Mouse (Mus musculus) limb, embryonic 13.5 days (tissue): ENCODE data around the gene Bcl9. TPM values are rescaled to one million over a fixed set of nuclear protein-coding genes. Genes with fewer than 3 reads are reported as not detected.

ENCODE experiments used
- ATAC-seq: fragments of 200-750 bp; cut with Nextera tagmentation; 2 replicates; pipeline ENCODE4 v1.8.0; 2017; ENCODE audit warnings: low read depth, moderate number of reproducible peaks, moderate TSS enrichment; ENCODE audit not compliant: low FRiP score
- H3K27ac ChIP-seq: fragments of 300-500 bp; sonication (generic); 2 replicates; pipeline ENCODE4 v1.5.1; 2015; ENCODE audit warnings: inconsistent platforms, mild to moderate bottlenecking, moderate library complexity
- H3K27me3 ChIP-seq: fragments of 300-500 bp; sonication (generic); 2 replicates; pipeline ENCODE4 v1.6.1; 2015; ENCODE audit warnings: mild to moderate bottlenecking, inconsistent platforms
- H3K36me3 ChIP-seq: fragments of 300-500 bp; sonication (generic); 2 replicates; pipeline ENCODE4 v1.6.1; 2015; ENCODE audit warnings: inconsistent platforms, mild to moderate bottlenecking, moderate library complexity
- H3K4me1 ChIP-seq: fragments of 300-500 bp; sonication (generic); 2 replicates; pipeline ENCODE4 v1.6.1; 2015; ENCODE audit warnings: inconsistent platforms
- H3K4me2 ChIP-seq: fragments of 300-500 bp; sonication (generic); replicated peaks from 2 replicates; pipeline ENCODE4 v1.6.1; 2015; ENCODE audit warnings: inconsistent platforms, mild to moderate bottlenecking, moderate library complexity
- H3K4me3 ChIP-seq: fragments of 300-500 bp; sonication (generic); 2 replicates; pipeline ENCODE4 v1.5.1; 2015; ENCODE audit warnings: moderate library complexity, mild to moderate bottlenecking, inconsistent platforms
- H3K9ac ChIP-seq: fragments of 300-500 bp; sonication (generic); 2 replicates; pipeline ENCODE4 v1.6.1; 2015; ENCODE audit warnings: mild to moderate bottlenecking, inconsistent platforms
- H3K9me3 ChIP-seq: fragments of 300-500 bp; sonication (generic); 2 replicates; pipeline ENCODE4 v1.6.1; 2016; ENCODE audit warnings: inconsistent platforms
- WGBS: fragments of 180-500 bp; shearing (Covaris S2); methylation state at CpG from one replicate; pipeline ENCODE4 v1.1.7; 2015; 5-methylcytosine and 5-hydroxymethylcytosine counted together
- polyA plus RNA-seq: library from polyadenylated mRNA; unstranded; fragments of >200 nt; fragmentation: Nextera tagmentation; extraction: Ambion mirVana; gene quantifications from 2 replicates; pipeline ENCODE4 v1.2.1, GENCODE M21; 2015

Bcl9 gene
- polyA plus RNA-seq, result 97.4 and 102 TPM in 2 replicates

DNA sequence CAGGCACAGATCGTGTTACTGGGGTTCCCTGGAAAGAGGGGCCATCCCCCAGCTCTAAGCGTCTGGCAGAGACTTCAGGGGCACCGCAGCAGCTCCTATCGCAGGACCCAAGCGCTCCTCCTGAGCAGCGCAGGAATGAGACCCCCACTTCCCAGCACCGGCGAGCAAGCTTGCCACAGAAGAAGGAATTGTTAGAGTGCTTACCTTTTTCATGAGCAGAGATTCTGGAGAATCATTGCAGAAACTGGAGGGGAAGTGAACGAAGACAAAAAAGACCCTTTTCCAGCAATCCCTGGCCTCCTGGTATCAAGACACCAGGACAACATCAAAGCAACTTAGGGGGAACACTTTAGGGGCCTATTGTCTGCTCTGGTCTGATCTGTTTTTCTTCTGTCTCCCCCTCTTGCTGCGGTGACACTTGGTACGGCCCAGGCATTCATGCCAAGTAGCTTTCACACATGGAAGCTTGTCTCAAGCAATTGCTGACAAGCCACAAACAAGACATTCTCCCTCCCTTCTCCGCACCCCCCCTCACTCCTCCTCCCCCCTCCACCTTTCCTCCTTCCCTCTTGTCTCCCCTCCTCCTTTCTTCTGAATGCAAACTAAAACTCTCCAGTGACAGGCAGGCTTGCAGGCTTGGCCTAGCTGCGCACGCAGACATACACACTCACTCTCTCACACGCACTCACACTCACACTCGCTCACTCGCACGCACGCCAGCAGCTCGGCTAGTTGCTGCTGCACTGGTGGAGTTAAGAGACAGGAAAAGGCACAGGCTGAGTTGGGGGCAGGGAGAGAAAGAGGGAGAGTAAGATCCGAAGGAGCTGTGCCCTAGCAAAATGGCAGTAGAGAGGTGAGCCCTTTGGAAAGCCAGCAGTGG is at the start of gene Bcl9:
Bcl9 (minus strand) TSS at position 365 of the 880 bp plus-strand sequence.
- Histone ChIP-seq H3K27ac (peak within 1 kb of the TSS; percentile 99), H3K36me3 (no peaks in the 10 kb centered on the region), H3K4me2 (peak within 1 kb of the TSS; percentile 79), H3K4me3 (peak within 1 kb of the TSS; percentile 69), H3K9ac (peak within 1 kb of the TSS; percentile 88), H3K4me1 (peaks cover 22% of the 10 kb centered on the region), H3K27me3 (no peaks in the 10 kb centered on the region), H3K9me3 (0 out of 2 replicates have a peak, but pooled peaks cover 3% of the 10 kb centered on the region)
- ATAC-seq, result peak; percentile 85
- under 1% methylated on average over 21 of the region's 21 CpGs for WGBS

DNA sequence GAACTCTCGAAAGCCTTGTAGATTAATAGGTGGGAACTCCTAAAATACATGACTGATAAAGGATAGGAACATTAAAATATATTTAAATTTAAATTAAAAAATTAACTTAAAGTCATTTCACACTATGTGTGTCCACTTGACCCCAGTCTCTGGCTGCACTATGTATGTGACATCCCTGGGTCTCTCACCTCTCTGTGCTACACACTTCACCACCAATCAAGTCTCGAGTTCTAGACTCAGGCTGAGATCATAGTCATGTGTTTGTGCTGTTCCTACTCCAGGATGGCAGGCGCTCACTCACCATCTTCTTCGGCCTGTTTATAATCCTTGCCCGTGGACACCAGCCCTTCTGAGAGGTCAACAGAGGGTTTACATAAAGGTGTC is 41.5 kb upstream of the Bcl9 start:
- H3K4me2 ChIP-seq, result no peak overlapping the region
- no peak overlapping the region for H3K4me3 ChIP-seq
- no peak overlapping the region for H3K9ac ChIP-seq
- H3K27ac ChIP-seq, result no peak overlapping the region
- WGBS, result 75% methylated on average over 5 of the region's 5 CpGs
- ATAC-seq, result no peak
- no peaks in the 10 kb centered on the region for H3K9me3 ChIP-seq
- no peaks in the 10 kb centered on the region for H3K27me3 ChIP-seq
- no peaks in the 10 kb centered on the region for H3K36me3 ChIP-seq
- peaks cover 39% of the 10 kb centered on the region for H3K4me1 ChIP-seq

DNA sequence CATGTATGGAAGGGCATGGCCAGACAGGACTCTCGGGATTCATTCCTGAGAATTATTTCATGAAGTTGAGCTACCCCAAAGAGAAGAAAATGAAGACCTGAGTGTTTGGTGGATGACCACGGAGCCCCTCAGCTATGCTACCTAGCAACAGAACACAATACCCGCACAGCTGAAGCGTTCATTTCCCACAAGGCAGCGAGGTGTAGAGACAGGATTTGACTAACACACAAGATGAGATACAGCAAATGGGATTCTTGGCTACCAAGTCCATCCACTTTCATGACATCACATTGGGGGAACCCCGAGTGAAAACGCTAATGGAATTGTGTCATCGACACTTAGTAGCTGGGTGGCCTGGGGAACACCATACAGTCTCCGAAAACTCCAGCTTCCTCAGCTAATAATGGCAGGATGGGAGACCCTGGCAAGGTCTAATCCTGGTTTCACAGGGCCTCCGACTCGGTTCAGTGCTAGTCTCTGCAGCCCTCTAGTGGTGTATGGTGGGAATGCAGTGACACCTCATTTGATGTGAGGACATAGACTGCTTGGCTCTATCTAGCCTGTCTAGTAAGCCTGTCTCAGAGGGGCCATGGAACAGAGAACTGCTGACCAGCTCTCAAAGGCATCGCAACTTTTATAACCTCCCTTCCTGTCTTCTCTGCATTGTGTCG is 40.9 kb upstream of the Bcl9 start:
- Histone ChIP-seq H3K9me3 (no peaks in the 10 kb centered on the region), H3K27me3 (no peaks in the 10 kb centered on the region), H3K4me2 (no peak overlapping the region), H3K36me3 (no peaks in the 10 kb centered on the region), H3K4me3 (no peak overlapping the region), H3K9ac (no peak overlapping the region), H3K27ac (no peak overlapping the region), H3K4me1 (peaks cover 42% of the 10 kb centered on the region)
- WGBS, result 35% methylated on average over 13 of the region's 13 CpGs
- ATAC-seq, result peak; percentile 49

DNA sequence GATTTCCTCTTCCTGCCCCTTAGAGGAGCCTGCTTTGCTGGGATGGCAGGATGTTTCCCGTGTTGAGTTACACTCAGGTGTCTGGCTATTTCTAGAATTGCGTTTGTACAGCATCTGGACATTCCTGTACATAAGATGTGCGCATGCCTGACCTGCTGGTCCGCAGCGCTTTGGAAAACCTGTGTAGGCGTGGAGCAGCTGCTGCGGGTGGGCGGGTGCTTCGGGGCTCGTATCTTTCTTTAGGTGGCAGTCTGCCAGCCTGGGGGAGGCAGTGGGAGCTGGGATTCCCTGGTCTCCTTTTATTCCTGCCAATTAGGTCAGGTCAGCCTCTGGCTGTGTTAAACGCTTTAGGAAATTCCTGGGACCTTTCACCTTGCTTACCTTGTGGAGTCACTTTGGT is 39.6 kb upstream of the Bcl9 start:
- Histone ChIP-seq H3K4me1 (peaks cover 42% of the 10 kb centered on the region), H3K27me3 (no peaks in the 10 kb centered on the region), H3K4me3 (no peak overlapping the region), H3K4me2 (peak overlapping the region; percentile 52), H3K9ac (0 out of 2 replicates have a peak overlapping the region, but pooled peaks have one; percentile 13), H3K36me3 (no peaks in the 10 kb centered on the region), H3K9me3 (no peaks in the 10 kb centered on the region), H3K27ac (0 out of 2 replicates have a peak overlapping the region, but pooled peaks have one; percentile 15)
- peak; percentile 42; the same call in 1 of the 2 replicates for ATAC-seq
- WGBS, result 12% methylated on average over 11 of the region's 11 CpGs

DNA sequence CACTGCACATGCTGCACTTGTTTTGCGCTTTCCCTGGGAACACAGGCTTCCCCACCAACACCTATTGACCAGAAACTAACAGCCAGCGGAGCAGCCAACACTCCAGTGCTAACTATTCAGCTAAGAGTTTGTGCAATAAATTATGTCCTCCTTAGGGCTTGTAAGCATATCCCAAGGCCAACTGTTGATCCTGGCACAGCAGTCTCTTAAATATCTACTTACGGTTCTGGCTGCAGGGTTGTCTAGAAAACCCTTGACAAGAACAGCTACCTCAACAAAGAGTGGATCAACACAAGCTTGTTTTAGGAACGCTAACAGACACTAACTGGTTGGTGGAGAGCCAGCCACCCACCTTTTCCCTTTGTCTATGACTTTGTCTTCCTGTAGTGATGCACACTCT is 38.6 kb upstream of the Bcl9 start:
- 35% methylated on average over 4 of the region's 4 CpGs for WGBS

DNA sequence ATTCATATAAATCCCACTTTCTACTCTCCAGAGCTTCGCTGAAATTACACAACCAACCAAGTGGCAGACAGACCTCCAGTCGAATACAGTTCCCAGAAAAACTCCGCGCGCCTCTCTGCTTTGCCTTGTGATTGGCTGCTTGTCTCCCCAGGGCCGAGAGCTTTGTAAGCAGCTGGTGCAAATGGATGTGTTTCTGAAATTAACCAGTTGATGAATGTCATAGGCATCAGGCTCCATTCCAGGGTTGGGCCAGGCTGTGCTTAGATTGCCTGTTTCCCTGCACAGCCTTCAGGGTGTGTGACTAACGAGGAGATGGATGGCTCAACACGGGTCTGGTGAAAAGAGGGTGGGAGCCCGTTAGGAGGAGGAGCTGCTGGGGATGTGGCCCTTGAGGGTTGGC is 36.9 kb upstream of the Bcl9 start:
- 0 out of 2 replicates have a peak, but pooled peaks have one; percentile 13 for ATAC-seq
- Histone ChIP-seq H3K27me3 (no peaks in the 10 kb centered on the region), H3K4me1 (peaks cover 42% of the 10 kb centered on the region), H3K4me2 (no peak overlapping the region; the same call in 1 of the 2 replicates), H3K9ac (no peak overlapping the region), H3K27ac (no peak overlapping the region), H3K9me3 (no peaks in the 10 kb centered on the region), H3K4me3 (no peak overlapping the region), H3K36me3 (no peaks in the 10 kb centered on the region)
- WGBS, result 23% methylated on average over 9 of the region's 9 CpGs

More for the DNA sequence above, 38.6 kb upstream of the Bcl9 start:
- Histone ChIP-seq H3K36me3 (no peaks in the 10 kb centered on the region), H3K4me3 (no peak overlapping the region), H3K4me1 (peaks cover 42% of the 10 kb centered on the region), H3K27ac (peak overlapping the region; percentile 48; the same call in 1 of the 2 replicates), H3K9me3 (no peaks in the 10 kb centered on the region), H3K4me2 (no peak overlapping the region), H3K27me3 (no peaks in the 10 kb centered on the region), H3K9ac (no peak overlapping the region)
- ATAC-seq, result no peak

DNA sequence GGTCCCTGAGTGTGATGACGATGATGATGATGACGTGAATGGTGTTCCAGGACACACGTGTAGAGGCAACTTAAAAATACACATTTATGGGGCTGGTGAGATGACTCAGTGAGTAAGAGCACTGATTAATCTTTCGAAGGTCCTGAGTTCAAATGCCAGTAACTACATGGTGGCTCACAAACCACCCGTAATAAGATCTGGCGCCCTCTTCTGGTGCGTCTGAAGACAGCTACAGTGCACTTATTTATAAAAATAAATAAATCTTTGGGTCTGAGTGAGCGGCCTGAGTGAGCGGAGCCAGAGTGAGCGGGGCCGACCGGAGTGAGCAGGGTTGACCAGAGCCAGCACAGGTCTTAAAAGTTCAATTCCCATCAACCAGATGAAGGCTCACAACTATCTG is 34.5 kb upstream of the Bcl9 start:
- H3K36me3 ChIP-seq, result no peaks in the 10 kb centered on the region
- ATAC-seq, result no peak
- no peak overlapping the region for H3K4me2 ChIP-seq
- peaks cover 28% of the 10 kb centered on the region for H3K4me1 ChIP-seq
- no peaks in the 10 kb centered on the region for H3K27me3 ChIP-seq
- 90% methylated on average over 12 of the region's 12 CpGs for WGBS
- no peak overlapping the region for H3K27ac ChIP-seq
- no peak overlapping the region for H3K4me3 ChIP-seq
- peaks cover 5% of the 10 kb centered on the region; the same call in 1 of the 2 replicates for H3K9me3 ChIP-seq
- H3K9ac ChIP-seq, result no peak overlapping the region

DNA sequence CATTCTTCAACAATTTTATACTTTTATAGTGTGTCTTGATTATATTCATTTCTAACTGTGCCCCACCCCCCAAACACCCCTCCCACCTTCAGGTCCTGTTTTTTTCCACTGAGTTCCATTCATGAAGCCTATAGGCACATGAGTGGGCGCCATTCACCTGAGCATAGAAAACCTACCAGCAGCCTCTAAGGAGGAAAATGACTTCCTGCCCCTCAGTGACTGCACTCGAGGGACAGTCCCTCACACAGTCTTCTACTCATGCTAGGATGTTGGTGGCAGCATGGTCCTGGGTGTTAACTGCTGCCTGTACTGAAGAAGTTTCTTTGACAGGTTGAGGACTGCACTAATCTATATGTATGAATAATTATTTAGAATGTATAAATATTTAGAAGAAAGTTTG is 30.1 kb upstream of the Bcl9 start:
- ATAC-seq, result no peak

DNA sequence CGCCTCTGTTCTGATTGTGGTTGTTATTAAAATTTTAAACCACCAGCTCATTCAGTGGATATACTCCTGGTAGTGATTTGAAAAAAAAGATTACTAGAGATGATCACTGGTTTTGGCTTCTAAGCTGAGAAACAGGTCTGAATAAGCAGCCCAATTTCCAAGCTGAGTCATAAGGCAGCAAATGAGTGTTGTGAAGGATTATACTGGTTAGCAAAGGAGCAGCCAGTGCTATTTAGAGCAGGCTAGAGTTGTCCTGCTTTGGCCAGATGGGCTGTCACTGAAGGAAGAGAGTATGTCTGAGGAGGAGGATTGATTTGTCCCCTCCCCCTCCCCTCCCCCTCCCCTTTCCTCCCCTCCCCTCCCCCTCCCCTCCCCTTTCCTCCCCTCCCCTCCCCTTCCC is 29.6 kb upstream of the Bcl9 start:
- H3K27ac ChIP-seq, result no peak overlapping the region
- ATAC-seq, result no peak
- peaks cover 5% of the 10 kb centered on the region; the same call in 1 of the 2 replicates for H3K9me3 ChIP-seq
- no peaks in the 10 kb centered on the region for H3K4me1 ChIP-seq
- no peaks in the 10 kb centered on the region for H3K36me3 ChIP-seq
- no peak overlapping the region for H3K4me2 ChIP-seq
- 0 out of 2 replicates have a peak, but pooled peaks cover 3% of the 10 kb centered on the region for H3K27me3 ChIP-seq
- 88% methylated on average over 1 of the region's 1 CpGs for WGBS
- no peak overlapping the region for H3K9ac ChIP-seq
- no peak overlapping the region for H3K4me3 ChIP-seq

More for the DNA sequence above, 30.1 kb upstream of the Bcl9 start:
- no peak overlapping the region for H3K4me3 ChIP-seq
- H3K27ac ChIP-seq, result no peak overlapping the region
- H3K4me1 ChIP-seq, result no peaks in the 10 kb centered on the region
- 87% methylated on average over 2 of the region's 2 CpGs for WGBS
- H3K27me3 ChIP-seq, result 0 out of 2 replicates have a peak, but pooled peaks cover 3% of the 10 kb centered on the region
- H3K4me2 ChIP-seq, result no peak overlapping the region
- H3K9ac ChIP-seq, result no peak overlapping the region
- H3K36me3 ChIP-seq, result no peaks in the 10 kb centered on the region
- H3K9me3 ChIP-seq, result peaks cover 5% of the 10 kb centered on the region; the same call in 1 of the 2 replicates

DNA sequence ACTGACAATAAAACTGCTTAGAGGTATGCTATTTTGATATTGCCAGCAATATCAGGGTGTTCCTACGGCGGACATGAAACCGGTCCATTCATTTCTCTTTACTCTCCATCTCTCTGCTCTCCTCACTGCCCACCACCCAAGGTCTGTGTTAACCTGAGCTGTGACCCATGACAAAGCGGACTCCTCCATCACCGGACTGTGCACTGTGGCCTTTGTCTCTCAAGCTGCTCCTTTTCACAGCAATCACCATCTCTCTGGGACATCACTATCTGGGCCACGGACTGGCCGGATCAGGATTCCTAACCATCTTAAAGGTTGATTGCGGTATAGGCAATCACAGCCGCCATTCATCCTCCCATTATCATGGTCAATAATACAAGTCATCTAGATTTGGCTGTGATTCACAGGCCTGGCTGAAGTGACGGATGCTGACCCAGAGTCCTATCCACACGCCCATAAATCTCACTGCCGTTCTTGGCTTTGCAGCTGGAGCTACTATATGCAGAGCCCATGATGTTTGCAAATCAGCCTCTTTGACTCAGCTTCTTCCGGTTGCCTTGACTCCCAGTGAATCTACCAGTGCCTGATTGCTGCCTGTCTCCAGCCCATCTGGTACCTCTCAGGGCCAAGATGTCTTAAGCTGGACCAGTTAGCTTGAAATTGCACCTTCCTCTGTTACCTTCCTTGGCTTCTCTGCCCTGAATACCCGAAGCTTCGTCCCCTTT is 28.1 kb upstream of the Bcl9 start:
- Histone ChIP-seq H3K36me3 (no peaks in the 10 kb centered on the region), H3K4me2 (no peak overlapping the region), H3K4me3 (no peak overlapping the region), H3K4me1 (no peaks in the 10 kb centered on the region), H3K27ac (no peak overlapping the region), H3K9me3 (peaks cover 5% of the 10 kb centered on the region; the same call in 1 of the 2 replicates), H3K27me3 (0 out of 2 replicates have a peak, but pooled peaks cover 3% of the 10 kb centered on the region), H3K9ac (no peak overlapping the region)
- ATAC-seq, result no peak
- WGBS, result 80% methylated on average over 15 of the region's 15 CpGs

DNA sequence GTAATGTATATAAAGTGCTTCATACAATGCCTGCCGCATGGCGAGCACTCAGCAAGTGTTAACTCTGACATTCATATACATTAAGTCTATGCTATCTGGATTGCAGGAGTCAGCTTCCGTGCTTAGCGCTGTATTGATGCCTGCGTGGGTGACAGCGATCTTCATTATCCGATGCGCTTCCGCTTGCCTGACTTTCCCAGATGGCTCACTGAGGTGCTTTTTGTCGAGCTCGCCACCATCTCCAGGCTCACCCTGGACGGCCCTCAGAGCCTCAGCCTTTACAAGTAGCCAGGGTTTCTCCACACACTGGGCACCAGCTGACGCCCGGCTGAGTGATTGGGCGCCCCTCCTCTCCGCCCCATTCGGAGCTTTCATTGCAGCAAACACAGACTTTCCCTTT is 26.3 kb upstream of the Bcl9 start:
- H3K9ac ChIP-seq, result no peak overlapping the region
- ATAC-seq, result no peak
- H3K36me3 ChIP-seq, result no peaks in the 10 kb centered on the region
- H3K4me1 ChIP-seq, result no peaks in the 10 kb centered on the region
- H3K4me3 ChIP-seq, result no peak overlapping the region
- H3K27me3 ChIP-seq, result 0 out of 2 replicates have a peak, but pooled peaks cover 3% of the 10 kb centered on the region
- H3K4me2 ChIP-seq, result no peak overlapping the region
- WGBS, result 58% methylated on average over 17 of the region's 17 CpGs
- peaks cover 5% of the 10 kb centered on the region; the same call in 1 of the 2 replicates for H3K9me3 ChIP-seq
- H3K27ac ChIP-seq, result no peak overlapping the region
